Mouse (Mus musculus) lung, embryonic 14.5 days (tissue): ENCODE results near the gene Tfap2b. TPM values are rescaled to one million over a fixed set of nuclear protein-coding genes. Genes with fewer than 3 reads are reported as not detected.
A peak's percentile ranks its signal among the peaks of the same experiment; 100 is the strongest.

Experiments
- ATAC-seq: fragments of 200-750 bp; cut with Nextera tagmentation; 2 replicates; pipeline ENCODE4 v1.8.0; 2017; ENCODE audit warnings: mild to moderate bottlenecking, moderate TSS enrichment, moderate library complexity; ENCODE audit not compliant: insufficient read depth
- DNase-seq: peaks from one replicate; pipeline ENCODE4 v3.0.0-alpha.2; 2015
- H3K27ac ChIP-seq: fragments of 300-500 bp; sonication (generic); 2 replicates; pipeline ENCODE4 v1.5.1; 2014; ENCODE audit warnings: low read depth, mild to moderate bottlenecking, moderate library complexity
- H3K27me3 ChIP-seq: fragments of 300-500 bp; sonication (generic); 2 replicates; pipeline ENCODE4 v1.6.1; 2014; ENCODE audit warnings: low read length, control low read depth; ENCODE audit not compliant: insufficient read depth
- H3K36me3 ChIP-seq: fragments of 300-500 bp; sonication (generic); 2 replicates; pipeline ENCODE4 v1.6.1; 2014; ENCODE audit warnings: control low read depth; ENCODE audit not compliant: insufficient read depth
- H3K4me1 ChIP-seq: fragments of 300-500 bp; sonication (generic); 2 replicates; pipeline ENCODE4 v1.6.1; 2014; ENCODE audit warnings: antibody characterized with exemption, control low read depth; ENCODE audit not compliant: insufficient read depth
- H3K4me2 ChIP-seq: fragments of 300-500 bp; sonication (generic); 2 replicates; pipeline ENCODE4 v1.6.1; 2014; ENCODE audit warnings: mild to moderate bottlenecking
- H3K4me3 ChIP-seq: fragments of 300-500 bp; sonication (generic); 2 replicates; pipeline ENCODE4 v1.5.1; 2014; ENCODE audit warnings: low read depth, low read length
- H3K9ac ChIP-seq: fragments of 300-500 bp; sonication (generic); 2 replicates; pipeline ENCODE4 v1.6.1; 2014
- H3K9me3 ChIP-seq: fragments of 300-500 bp; sonication (generic); 2 replicates; pipeline ENCODE4 v1.6.1; 2016; ENCODE audit warnings: low read depth, low read length, control low read depth
- CTCF ChIP-seq: IDR thresholded peaks from 2 replicates; pipeline ENCODE4 v1.5.1; 2016; ENCODE audit warnings: antibody characterized with exemption, low read depth
- whole genome bisulfite sequencing: fragments of 180-500 bp; shearing (Covaris S2); extraction: QIAGEN DNeasy Blood & Tissue Kit; methylation state at CpG from one replicate; pipeline ENCODE4 v1.1.7; 2014; 5-methylcytosine and 5-hydroxymethylcytosine counted together
- polyA plus RNA-seq: library from polyadenylated mRNA; unstranded; fragments of >200 nt; fragmentation: Nextera tagmentation; extraction: Ambion mirVana; gene quantifications from 2 replicates; pipeline ENCODE4 v1.2.1, GENCODE M21; 2014

The Tfap2b gene
- polyA plus RNA-seq, result 0.05 and 0.21 TPM in 2 replicates

DNA sequence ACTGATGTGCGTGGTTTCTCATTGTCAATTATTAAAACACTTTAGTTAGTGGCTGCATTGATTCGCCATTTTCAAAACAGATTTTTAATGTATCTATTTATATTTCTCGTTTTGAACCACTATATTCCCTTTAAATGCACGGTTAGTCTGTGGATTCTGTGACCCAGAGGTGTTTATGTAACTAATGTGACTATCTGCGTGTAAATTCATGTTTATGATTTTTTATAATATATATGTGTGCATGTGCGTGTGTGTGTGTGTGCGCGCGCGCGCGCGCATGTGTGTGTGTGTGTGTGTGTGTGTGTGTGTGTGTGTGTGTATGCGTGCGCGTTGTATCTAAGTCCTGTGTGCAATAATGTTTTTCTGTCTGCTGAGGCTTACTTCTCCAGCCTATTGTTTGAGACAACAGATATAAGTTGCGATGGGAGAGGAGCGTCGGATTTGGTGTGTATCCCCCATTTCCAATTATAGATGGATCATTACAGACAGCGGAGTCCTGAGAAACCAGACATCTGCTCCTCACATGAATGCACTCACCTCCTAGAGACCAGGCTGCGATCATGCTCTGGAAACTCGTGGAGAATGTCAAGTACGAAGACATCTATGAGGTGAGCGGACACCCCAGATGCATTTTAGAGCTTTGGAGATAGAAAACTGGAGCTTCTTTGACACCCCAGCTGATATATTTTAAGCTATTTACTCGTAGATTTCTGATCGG is at the start of gene Tfap2b:
Tfap2b (plus strand) TSS at position 274 of the 718 bp plus-strand sequence.
- no peak within 1 kb of the TSS for H3K9ac ChIP-seq
- H3K4me3 ChIP-seq, result peak within 1 kb of the TSS; percentile 24
- no peaks in the 10 kb centered on the region for H3K36me3 ChIP-seq
- no peak for TF ChIP-seq CTCF
- DNase-seq (no peak), ATAC-seq (no peak)
- peaks cover 70% of the 10 kb centered on the region for H3K27me3 ChIP-seq
- no peaks in the 10 kb centered on the region for H3K4me1 ChIP-seq
- no peak within 1 kb of the TSS for H3K27ac ChIP-seq
- WGBS, result 3% methylated on average over 26 of the region's 26 CpGs
- H3K9me3 ChIP-seq, result no peaks in the 10 kb centered on the region
- H3K4me2 ChIP-seq, result peak within 1 kb of the TSS; percentile 49

- DNase-seq (peak; percentile 72), ATAC-seq (no peak)
- WGBS, result 6% methylated on average over 4 of the region's 4 CpGs
- Histone ChIP-seq H3K4me2 (no peak overlapping the region), H3K27me3 (no peaks in the 10 kb centered on the region), H3K4me1 (no peaks in the 10 kb centered on the region), H3K9me3 (no peaks in the 10 kb centered on the region), H3K36me3 (no peaks in the 10 kb centered on the region), H3K4me3 (no peak overlapping the region), H3K27ac (no peak overlapping the region), H3K9ac (no peak overlapping the region)
- TF ChIP-seq CTCF, result peak; percentile 68
These were observed 29.8 kb upstream of the Tfap2b start for GRCm38 (mm10) chr1:19178742-19179397.

- Histone ChIP-seq H3K9ac (no peak overlapping the region), H3K36me3 (no peaks in the 10 kb centered on the region), H3K27ac (no peak overlapping the region), H3K9me3 (no peaks in the 10 kb centered on the region), H3K27me3 (peaks cover 41% of the 10 kb centered on the region), H3K4me2 (peak overlapping the region; percentile 55), H3K4me3 (0 out of 2 replicates have a peak overlapping the region, but pooled peaks have one; percentile 12), H3K4me1 (no peaks in the 10 kb centered on the region)
- 5% methylated on average over 12 of the region's 12 CpGs for WGBS
- DNase-seq (peak; percentile 76), ATAC-seq (no peak)
- peak; percentile 76 for TF ChIP-seq CTCF
These were observed 3.1 kb upstream of the Tfap2b start for GRCm38 (mm10) chr1:19205649-19206048.

DNA sequence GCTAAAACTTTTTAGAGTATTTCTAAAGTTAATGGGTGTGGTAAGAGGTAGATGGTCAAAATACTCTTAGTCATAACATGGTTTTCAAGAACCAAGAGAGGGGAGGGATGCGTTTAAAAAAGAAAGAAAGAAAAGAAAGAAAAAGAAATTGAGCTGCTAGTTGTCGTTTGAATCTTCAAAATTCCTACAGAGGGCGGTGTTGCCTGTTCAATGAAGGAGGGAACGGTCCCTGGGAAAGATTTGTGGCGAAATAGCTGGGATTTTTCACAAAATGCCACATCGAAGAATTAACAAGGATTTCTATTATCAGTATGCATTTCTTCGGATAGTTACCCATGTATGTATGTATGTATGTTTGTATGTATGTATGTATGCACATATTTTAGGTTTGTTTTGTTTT is 2.5 kb upstream of the Tfap2b start:
- peak; percentile 61 for TF ChIP-seq CTCF
- Histone ChIP-seq H3K4me3 (0 out of 2 replicates have a peak overlapping the region, but pooled peaks have one; percentile 12), H3K27me3 (peaks cover 46% of the 10 kb centered on the region), H3K9me3 (no peaks in the 10 kb centered on the region), H3K36me3 (no peaks in the 10 kb centered on the region), H3K4me2 (peak overlapping the region; percentile 55; the same call in 1 of the 2 replicates), H3K27ac (no peak overlapping the region), H3K4me1 (no peaks in the 10 kb centered on the region), H3K9ac (no peak overlapping the region)
- ATAC-seq (peak; percentile 31; the same call in 1 of the 2 replicates), DNase-seq (peak; percentile 74)
- WGBS, result under 1% methylated on average over 7 of the region's 7 CpGs

DNA sequence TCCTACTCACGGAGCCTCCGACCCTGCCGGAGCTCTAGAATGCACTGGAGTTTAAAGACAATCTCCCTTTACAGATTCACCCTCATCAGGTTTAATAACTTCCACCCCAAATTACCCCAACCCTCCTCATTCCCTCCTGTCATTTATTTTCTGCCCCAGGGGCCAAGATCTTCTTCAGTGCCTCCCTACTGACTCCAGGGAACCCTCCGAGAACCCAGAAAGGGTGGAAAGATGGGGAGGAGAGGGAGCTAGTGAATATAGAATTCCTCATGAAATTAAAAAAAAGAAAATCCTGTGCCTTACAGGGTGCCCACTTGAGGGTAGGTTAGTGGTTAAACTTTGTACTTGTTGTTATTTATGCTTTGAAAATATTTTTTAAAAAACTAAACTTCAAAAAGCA is 1.1 kb upstream of the Tfap2b start:
- no peak for ATAC-seq
- no peak for DNase-seq
- no peaks in the 10 kb centered on the region for H3K4me1 ChIP-seq
- no peak overlapping the region for H3K9ac ChIP-seq
- H3K4me2 ChIP-seq, result no peak overlapping the region
- 7% methylated on average over 4 of the region's 4 CpGs for WGBS
- H3K27me3 ChIP-seq, result peaks cover 60% of the 10 kb centered on the region
- H3K9me3 ChIP-seq, result no peaks in the 10 kb centered on the region
- H3K27ac ChIP-seq, result no peak overlapping the region
- TF ChIP-seq CTCF, result no peak
- no peak overlapping the region for H3K4me3 ChIP-seq
- no peaks in the 10 kb centered on the region for H3K36me3 ChIP-seq

DNA sequence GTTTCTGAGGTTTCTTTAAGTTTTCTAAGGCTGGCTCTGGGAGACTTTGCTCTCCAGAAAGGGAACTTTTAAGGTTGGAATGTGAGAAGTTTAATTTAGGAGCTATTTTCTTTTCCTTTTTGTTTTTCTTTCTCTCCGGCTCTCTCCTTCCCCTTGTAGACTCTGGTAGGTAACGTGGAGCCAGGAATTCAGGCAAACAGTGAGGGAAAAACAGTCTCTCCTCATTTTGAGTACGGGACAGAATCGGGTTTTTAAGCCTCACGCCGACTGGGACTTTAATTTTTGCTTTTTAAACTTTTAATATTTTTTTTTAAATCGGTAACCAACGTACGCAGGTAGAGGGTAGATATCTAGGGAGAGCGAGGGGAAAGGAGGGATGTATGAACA is 638 bp downstream of the Tfap2b start:
- no peak for TF ChIP-seq CTCF
- H3K9ac ChIP-seq, result no peak overlapping the region
- 1% methylated on average over 10 of the region's 10 CpGs for WGBS

GRCm38 (mm10) chr1:19209776-19210175 is 1.1 kb downstream of the Tfap2b start:
- Histone ChIP-seq H3K9me3 (no peaks in the 10 kb centered on the region), H3K27me3 (peaks cover 80% of the 10 kb centered on the region), H3K9ac (no peak overlapping the region), H3K4me1 (no peaks in the 10 kb centered on the region), H3K4me2 (peak overlapping the region; percentile 49), H3K4me3 (peak overlapping the region; percentile 24), H3K27ac (no peak overlapping the region), H3K36me3 (no peaks in the 10 kb centered on the region)
- WGBS, result under 1% methylated on average over 31 of the region's 31 CpGs
- peak; percentile 52 for DNase-seq
- TF ChIP-seq CTCF, result no peak
- ATAC-seq, result peak; percentile 52; the same call in 1 of the 2 replicates

More for the DNA sequence above, 638 bp downstream of the Tfap2b start:
- Histone ChIP-seq H3K4me2 (no peak overlapping the region), H3K27ac (no peak overlapping the region), H3K4me1 (no peaks in the 10 kb centered on the region), H3K36me3 (no peaks in the 10 kb centered on the region), H3K4me3 (no peak overlapping the region; the same call in 1 of the 2 replicates), H3K9me3 (no peaks in the 10 kb centered on the region), H3K27me3 (peaks cover 75% of the 10 kb centered on the region)
- DNase-seq (peak; percentile 13), ATAC-seq (no peak; the same call in 1 of the 2 replicates)
